Mouse (Mus musculus): Measurements from ENCODE around the gene Vcan. TPM values are rescaled to one million over a fixed set of nuclear protein-coding genes. Genes with fewer than 3 reads are reported as not detected.

Gene Vcan
- polyA plus RNA-seq, 1 experiment from 2014 or later = 66.9 TPM

DNA sequence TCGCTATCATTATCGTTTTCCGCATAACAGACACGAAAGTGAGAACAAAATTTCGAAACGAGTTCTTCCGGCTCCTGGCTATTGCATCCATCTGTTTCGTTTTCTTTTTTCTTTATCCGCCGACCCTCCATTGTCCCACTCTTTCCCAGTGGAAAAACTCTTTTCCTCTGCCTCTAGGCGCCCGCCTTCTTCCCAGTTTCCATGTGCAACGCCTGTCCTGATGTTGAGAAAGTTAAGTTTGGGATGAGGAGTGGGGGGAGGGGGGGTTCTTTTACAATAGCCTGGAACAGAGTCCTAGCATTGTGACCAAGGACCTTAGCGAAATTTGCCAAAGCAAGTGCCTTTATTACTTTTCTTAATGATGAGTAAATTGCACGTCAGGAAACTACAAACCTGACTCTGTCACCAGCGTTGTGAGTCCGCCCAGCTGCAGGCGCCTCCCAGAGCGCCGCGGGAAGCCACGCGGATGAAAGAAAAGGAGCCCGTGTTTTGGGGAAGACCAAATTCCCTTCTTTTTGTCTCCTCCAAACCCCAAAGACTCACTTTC is 2.5 kb downstream of the Vcan start:
- Histone ChIP-seq H3K4me2 (replicated peaks; ENCODE audit: low read depth, low read length) (peak overlapping the region; percentile 75), H3K4me1 (ENCODE audit: control insufficient read depth, insufficient read depth, low read length) (peaks cover 16% of the 10 kb centered on the region), H3K9me3 (ENCODE audit: control insufficient read depth, low read depth, low read length) (no peaks in the 10 kb centered on the region), H3K36me3 (ENCODE audit: control insufficient read depth, insufficient read depth, low read length) (no peaks in the 10 kb centered on the region), H3K27me3 (ENCODE audit: control insufficient read depth, insufficient read depth, low read length) (no peaks in the 10 kb centered on the region), H3K9ac (replicated peaks; ENCODE audit: low read depth, low read length) (peak overlapping the region; percentile 51), H3K27ac (ENCODE audit: low read length) (peak overlapping the region; percentile 95), H3K4me3 (ENCODE audit: low read depth, low read length) (peak overlapping the region; percentile 55)
- 0% methylated on average over 24 of the region's 24 CpGs for WGBS
- no peak for ATAC-seq (ENCODE audit: insufficient number of reproducible peaks, insufficient read depth, low FRiP score, low read depth)

DNA sequence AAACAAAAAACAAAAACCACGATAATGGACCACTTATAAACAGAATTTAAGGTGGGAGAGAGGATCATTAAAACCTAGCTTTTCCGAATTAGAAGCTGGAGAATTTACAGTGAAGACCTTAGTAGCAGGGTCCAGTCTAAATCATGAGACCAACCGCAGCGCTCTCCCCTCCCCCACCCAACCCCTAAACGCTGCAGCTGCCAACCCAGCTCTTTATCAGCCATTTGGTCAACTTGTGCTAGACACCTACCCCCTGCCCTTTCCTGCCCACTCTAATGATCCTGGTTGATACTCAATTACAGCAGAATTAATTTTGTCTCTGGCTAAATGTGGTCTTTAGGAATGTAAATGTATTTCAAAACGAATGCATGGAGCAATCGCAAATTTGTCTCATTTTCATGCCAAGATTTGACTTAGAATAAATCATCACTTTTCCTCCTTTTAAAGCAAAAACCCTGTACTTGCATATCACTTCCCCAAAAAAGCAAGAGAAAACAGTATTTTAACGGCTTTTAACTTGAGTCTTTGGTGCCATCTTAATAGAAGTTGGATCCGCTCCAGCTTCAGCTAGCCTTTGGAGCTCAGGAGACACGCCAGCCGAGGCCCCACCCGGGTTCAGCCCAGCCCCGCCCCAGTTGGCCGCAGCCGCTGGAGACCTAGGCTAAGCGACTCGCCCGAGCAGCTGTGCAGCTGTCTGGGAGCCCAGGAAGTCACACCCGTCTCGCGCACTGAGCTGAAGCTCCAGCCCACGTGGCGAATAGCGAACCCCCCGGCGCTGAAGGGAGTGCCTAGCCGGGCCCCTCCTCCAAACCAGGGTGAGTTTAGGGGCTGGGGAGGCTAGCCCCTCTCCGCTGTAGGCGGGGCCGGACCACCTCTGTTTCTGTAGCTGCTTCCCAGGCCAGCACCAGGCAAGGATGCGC is 3.3 kb downstream of the Vcan start:
- Histone ChIP-seq H3K4me3 (ENCODE audit: low read depth, low read length) (peak overlapping the region; percentile 55), H3K36me3 (ENCODE audit: control insufficient read depth, insufficient read depth, low read length) (no peaks in the 10 kb centered on the region), H3K9ac (replicated peaks; ENCODE audit: low read depth, low read length) (peak overlapping the region; percentile 51; the same call in 1 of the 2 replicates), H3K9me3 (ENCODE audit: control insufficient read depth, low read depth, low read length) (no peaks in the 10 kb centered on the region), H3K4me1 (ENCODE audit: control insufficient read depth, insufficient read depth, low read length) (peaks cover 19% of the 10 kb centered on the region), H3K27ac (ENCODE audit: low read length) (peak overlapping the region; percentile 95), H3K4me2 (replicated peaks; ENCODE audit: low read depth, low read length) (peak overlapping the region; percentile 75), H3K27me3 (ENCODE audit: control insufficient read depth, insufficient read depth, low read length) (no peaks in the 10 kb centered on the region)
- WGBS = 2% methylated on average over 31 of the region's 31 CpGs
- peak; percentile 76; the same call in 1 of the 2 replicates for ATAC-seq (ENCODE audit: insufficient number of reproducible peaks, insufficient read depth, low FRiP score, low read depth)

DNA sequence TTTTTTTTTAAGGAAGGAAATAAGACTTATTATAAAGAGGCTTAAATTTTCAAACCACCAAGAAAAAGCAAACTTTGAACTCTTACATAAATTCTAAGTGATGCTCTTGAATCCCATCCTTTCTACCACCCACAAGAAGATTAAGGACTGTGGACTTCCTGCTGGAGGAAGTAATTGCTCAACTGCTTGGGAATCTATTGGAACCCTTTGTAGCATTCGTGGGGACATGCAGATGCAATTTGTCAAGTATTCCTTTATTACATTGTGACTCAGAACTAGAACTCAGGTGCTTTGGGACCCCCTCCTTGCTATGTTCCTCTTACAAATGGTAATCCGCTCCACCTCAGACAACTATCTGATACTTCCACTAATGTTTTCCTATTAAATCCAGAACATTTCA is 4.0 kb downstream of the Vcan start:
- no peak overlapping the region for H3K27ac ChIP-seq (ENCODE audit: low read length)
- no peaks in the 10 kb centered on the region for H3K27me3 ChIP-seq (ENCODE audit: control insufficient read depth, insufficient read depth, low read length)
- peak overlapping the region; percentile 75; the same call in 1 of the 2 replicates for H3K4me2 ChIP-seq (replicated peaks; ENCODE audit: low read depth, low read length)
- 52% methylated on average over 2 of the region's 2 CpGs for WGBS
- H3K36me3 ChIP-seq (ENCODE audit: control insufficient read depth, insufficient read depth, low read length) = no peaks in the 10 kb centered on the region
- H3K9me3 ChIP-seq (ENCODE audit: control insufficient read depth, low read depth, low read length) = no peaks in the 10 kb centered on the region
- no peak overlapping the region for H3K9ac ChIP-seq (replicated peaks; ENCODE audit: low read depth, low read length)
- H3K4me3 ChIP-seq (ENCODE audit: low read depth, low read length) = no peak overlapping the region
- H3K4me1 ChIP-seq (ENCODE audit: control insufficient read depth, insufficient read depth, low read length) = peaks cover 19% of the 10 kb centered on the region
- no peak for ATAC-seq (ENCODE audit: insufficient number of reproducible peaks, insufficient read depth, low FRiP score, low read depth)

DNA sequence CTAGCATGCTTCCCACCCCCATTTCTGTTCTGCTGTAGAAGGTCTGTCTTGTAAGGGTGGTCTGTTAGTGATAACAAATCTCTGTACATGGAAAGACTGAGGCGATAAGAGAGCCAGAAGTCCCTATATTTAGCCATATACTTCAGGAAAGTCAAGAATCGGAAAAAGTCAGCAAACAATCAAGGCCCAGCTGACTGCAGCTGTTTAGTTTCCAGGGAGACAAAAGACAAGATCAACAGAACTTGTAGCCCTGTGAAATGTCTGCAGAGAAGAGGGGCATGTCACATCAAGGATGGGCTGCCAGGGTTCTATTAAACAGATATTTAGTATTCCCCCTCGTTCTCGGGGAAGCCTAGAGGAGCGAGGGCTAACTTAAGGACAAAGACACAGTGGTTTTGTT is 7.2 kb downstream of the Vcan start:
- Histone ChIP-seq H3K4me3 (ENCODE audit: low read depth, low read length) (no peak overlapping the region), H3K4me2 (replicated peaks; ENCODE audit: low read depth, low read length) (no peak overlapping the region), H3K4me1 (ENCODE audit: control insufficient read depth, insufficient read depth, low read length) (peaks cover 19% of the 10 kb centered on the region), H3K9me3 (ENCODE audit: control insufficient read depth, low read depth, low read length) (no peaks in the 10 kb centered on the region), H3K27me3 (ENCODE audit: control insufficient read depth, insufficient read depth, low read length) (no peaks in the 10 kb centered on the region), H3K9ac (replicated peaks; ENCODE audit: low read depth, low read length) (no peak overlapping the region), H3K27ac (ENCODE audit: low read length) (no peak overlapping the region; the same call in 1 of the 2 replicates), H3K36me3 (ENCODE audit: control insufficient read depth, insufficient read depth, low read length) (no peaks in the 10 kb centered on the region)
- no peak for ATAC-seq (ENCODE audit: insufficient number of reproducible peaks, insufficient read depth, low FRiP score, low read depth)
- 27% methylated on average over 5 of the region's 5 CpGs for WGBS

DNA sequence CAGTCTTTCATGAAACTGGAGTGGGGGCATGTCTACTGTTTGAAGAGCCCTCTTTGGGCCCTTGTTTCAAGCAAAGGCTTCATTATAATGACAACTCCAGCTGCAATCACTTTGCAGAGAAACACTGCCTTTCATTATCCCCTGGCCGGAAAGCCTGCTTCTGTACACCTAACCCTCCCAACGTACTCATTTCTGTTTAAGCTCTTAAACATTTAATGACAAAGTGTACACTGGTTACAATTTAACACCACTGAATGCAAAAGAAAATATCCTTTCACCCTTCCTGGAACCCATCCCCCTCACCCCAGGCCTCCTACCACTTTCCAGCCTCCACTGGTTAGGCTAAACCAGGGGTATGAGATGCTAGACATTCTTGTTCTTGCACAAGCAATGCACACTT is 15.8 kb downstream of the Vcan start:
- no peak overlapping the region for H3K4me3 ChIP-seq (ENCODE audit: low read depth, low read length)
- H3K27me3 ChIP-seq (ENCODE audit: control insufficient read depth, insufficient read depth, low read length) = no peaks in the 10 kb centered on the region
- H3K9me3 ChIP-seq (ENCODE audit: control insufficient read depth, low read depth, low read length) = no peaks in the 10 kb centered on the region
- H3K4me1 ChIP-seq (ENCODE audit: control insufficient read depth, insufficient read depth, low read length) = no peaks in the 10 kb centered on the region
- WGBS = 51% methylated on average over 2 of the region's 2 CpGs
- H3K4me2 ChIP-seq (replicated peaks; ENCODE audit: low read depth, low read length) = no peak overlapping the region
- peaks cover 12% of the 10 kb centered on the region; the same call in 1 of the 2 replicates for H3K36me3 ChIP-seq (ENCODE audit: control insufficient read depth, insufficient read depth, low read length)
- H3K27ac ChIP-seq (ENCODE audit: low read length) = no peak overlapping the region
- H3K9ac ChIP-seq (replicated peaks; ENCODE audit: low read depth, low read length) = no peak overlapping the region
- ATAC-seq (ENCODE audit: insufficient number of reproducible peaks, insufficient read depth, low FRiP score, low read depth) = no peak

DNA sequence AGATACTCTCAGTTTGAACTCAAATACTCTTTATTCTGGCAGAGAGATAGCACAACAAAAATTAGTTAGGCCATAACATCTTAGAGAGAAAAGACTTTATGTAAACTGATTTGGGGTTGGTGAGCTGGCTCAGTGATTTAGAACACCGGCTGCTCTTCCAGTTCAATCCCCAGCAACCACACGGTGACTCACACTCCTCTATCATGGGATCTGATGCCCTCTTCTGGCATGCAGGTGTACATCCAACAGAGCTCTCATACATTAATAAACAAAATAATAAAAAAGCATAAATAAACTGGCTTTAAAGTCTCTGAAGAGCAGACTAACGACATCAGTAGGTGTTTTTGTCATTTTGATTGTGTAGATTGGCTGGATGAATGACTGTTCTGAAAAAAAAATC is 21.8 kb downstream of the Vcan start:
- 57% methylated on average over 3 of the region's 3 CpGs for WGBS
- Histone ChIP-seq H3K4me2 (replicated peaks; ENCODE audit: low read depth, low read length) (no peak overlapping the region), H3K9ac (replicated peaks; ENCODE audit: low read depth, low read length) (no peak overlapping the region), H3K36me3 (ENCODE audit: control insufficient read depth, insufficient read depth, low read length) (peaks cover 18% of the 10 kb centered on the region; the same call in 1 of the 2 replicates), H3K27ac (ENCODE audit: low read length) (no peak overlapping the region), H3K27me3 (ENCODE audit: control insufficient read depth, insufficient read depth, low read length) (no peaks in the 10 kb centered on the region), H3K4me1 (ENCODE audit: control insufficient read depth, insufficient read depth, low read length) (no peaks in the 10 kb centered on the region), H3K9me3 (ENCODE audit: control insufficient read depth, low read depth, low read length) (no peaks in the 10 kb centered on the region), H3K4me3 (ENCODE audit: low read depth, low read length) (no peak overlapping the region)
- ATAC-seq (ENCODE audit: insufficient number of reproducible peaks, insufficient read depth, low FRiP score, low read depth) = no peak

DNA sequence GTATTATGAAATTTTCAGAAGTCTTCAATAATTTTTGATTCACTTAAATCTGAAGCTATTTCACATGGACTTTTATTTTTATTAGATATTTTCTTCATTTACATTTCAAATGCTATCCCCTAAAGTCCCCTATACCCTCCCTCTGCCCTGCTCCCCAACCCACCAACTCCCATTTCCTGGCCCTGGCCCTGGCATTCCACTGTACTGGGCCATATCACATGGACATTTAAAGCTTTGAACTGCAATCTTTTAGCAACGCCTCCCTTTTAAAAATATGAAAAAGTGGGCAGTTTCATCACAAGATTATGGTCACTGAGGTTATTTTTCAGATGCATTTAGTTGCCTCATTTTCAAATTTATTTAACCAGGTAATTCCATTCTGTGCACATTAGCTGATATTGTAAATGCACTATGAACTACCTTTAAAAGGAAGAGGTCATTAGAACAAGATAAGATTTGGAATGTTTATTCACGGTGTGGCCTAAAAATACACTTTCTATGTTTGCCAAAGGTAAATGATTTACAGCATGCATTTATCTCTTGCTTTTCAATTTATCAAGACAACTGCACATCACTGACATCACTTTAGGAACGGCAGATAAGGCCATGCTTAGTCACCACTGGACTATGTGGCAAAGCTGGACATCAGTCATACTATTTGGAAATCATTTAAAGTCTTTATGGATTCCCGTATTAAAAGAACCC is 32.7 kb downstream of the Vcan start:
- WGBS = 45% methylated on average over 4 of the region's 4 CpGs
- H3K27me3 ChIP-seq (ENCODE audit: control insufficient read depth, insufficient read depth, low read length) = no peaks in the 10 kb centered on the region
- H3K27ac ChIP-seq (ENCODE audit: low read length) = no peak overlapping the region
- ATAC-seq (ENCODE audit: insufficient number of reproducible peaks, insufficient read depth, low FRiP score, low read depth) = peak; percentile 87
- no peaks in the 10 kb centered on the region for H3K9me3 ChIP-seq (ENCODE audit: control insufficient read depth, low read depth, low read length)
- H3K4me2 ChIP-seq (replicated peaks; ENCODE audit: low read depth, low read length) = no peak overlapping the region
- no peak overlapping the region for H3K9ac ChIP-seq (replicated peaks; ENCODE audit: low read depth, low read length)
- peaks cover 14% of the 10 kb centered on the region for H3K36me3 ChIP-seq (ENCODE audit: control insufficient read depth, insufficient read depth, low read length)
- no peak overlapping the region for H3K4me3 ChIP-seq (ENCODE audit: low read depth, low read length)
- no peaks in the 10 kb centered on the region for H3K4me1 ChIP-seq (ENCODE audit: control insufficient read depth, insufficient read depth, low read length)

DNA sequence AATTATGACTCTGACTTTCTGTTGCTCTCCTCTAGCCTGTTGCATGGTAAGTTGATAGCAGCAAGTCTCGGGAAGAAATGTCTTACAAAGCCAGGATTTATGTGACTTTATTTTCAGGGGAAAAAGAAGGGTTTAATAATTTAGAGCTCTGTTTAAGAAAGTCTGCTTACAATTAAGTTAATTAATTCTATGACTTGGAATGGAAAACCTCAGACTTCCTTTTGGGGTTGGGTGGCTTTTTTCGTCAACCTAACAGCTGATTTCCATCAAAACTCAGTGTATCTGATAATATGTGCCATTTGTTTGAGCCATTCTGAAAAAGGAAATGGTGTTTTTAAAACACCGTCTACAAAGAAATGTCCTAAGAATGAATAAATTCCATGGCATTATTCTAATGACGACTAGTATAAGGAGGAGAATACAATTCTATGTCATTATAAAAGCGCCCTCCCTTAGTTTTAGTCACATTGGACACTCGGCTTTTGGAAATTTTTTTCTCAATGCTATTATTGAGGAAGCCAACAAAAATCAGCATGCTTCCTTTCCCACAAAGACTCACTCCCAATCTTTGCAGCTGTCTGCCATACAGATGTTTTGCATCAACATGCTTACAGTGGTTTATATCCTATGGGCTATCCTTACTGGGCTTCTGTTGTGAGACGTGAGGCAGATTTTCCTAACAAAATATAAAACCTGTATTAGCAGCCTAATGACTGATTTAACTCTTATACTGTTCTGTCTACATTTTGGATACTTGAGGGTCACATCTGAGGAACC is 34.0 kb downstream of the Vcan start:
- no peak overlapping the region for H3K9ac ChIP-seq (replicated peaks; ENCODE audit: low read depth, low read length)
- H3K36me3 ChIP-seq (ENCODE audit: control insufficient read depth, insufficient read depth, low read length) = peaks cover 18% of the 10 kb centered on the region
- no peak for ATAC-seq (ENCODE audit: insufficient number of reproducible peaks, insufficient read depth, low FRiP score, low read depth)
- peak overlapping the region; percentile 22; the same call in 1 of the 2 replicates for H3K27ac ChIP-seq (ENCODE audit: low read length)
- no peak overlapping the region for H3K4me2 ChIP-seq (replicated peaks; ENCODE audit: low read depth, low read length)
- no peak overlapping the region for H3K4me3 ChIP-seq (ENCODE audit: low read depth, low read length)
- H3K9me3 ChIP-seq (ENCODE audit: control insufficient read depth, low read depth, low read length) = no peaks in the 10 kb centered on the region
- no peaks in the 10 kb centered on the region for H3K27me3 ChIP-seq (ENCODE audit: control insufficient read depth, insufficient read depth, low read length)
- H3K4me1 ChIP-seq (ENCODE audit: control insufficient read depth, insufficient read depth, low read length) = no peaks in the 10 kb centered on the region
- WGBS = 48% methylated on average over 7 of the region's 7 CpGs

All from stomach, embryonic 14.5 days (tissue).